Mouse (Mus musculus): ENCODE results near the gene Kcnv2.

The Kcnv2 gene

GRCm38 (mm10) chr19:27366113-27366746 lies 43.8 kb downstream of the Kcnv2 start:
- no peak for DNase-seq

- peak; percentile 10 for DNase-seq
These were observed 47.2 kb downstream of the Kcnv2 start for GRCm38 (mm10) chr19:27369461-27370135.

- peak; percentile 6 for DNase-seq
These were observed 47.8 kb downstream of the Kcnv2 start for GRCm38 (mm10) chr19:27370174-27370573.

- DNase-seq = no peak
These were observed 48.4 kb downstream of the Kcnv2 start for GRCm38 (mm10) chr19:27370784-27371183.

GRCm38 (mm10) chr19:27379712-27380401 lies 57.5 kb downstream of the Kcnv2 start:
- DNase-seq = no peak

GRCm38 (mm10) chr19:27382131-27382530 lies 59.7 kb downstream of the Kcnv2 start:
- DNase-seq = peak; percentile 38

GRCm38 (mm10) chr19:27383266-27383665 lies 60.9 kb downstream of the Kcnv2 start:
- DNase-seq = no peak

- no peak for DNase-seq
These were observed 62.9 kb downstream of the Kcnv2 start for GRCm38 (mm10) chr19:27385304-27385703.

All from lung, postnatal 36 days (tissue).